Mouse (Mus musculus) layer of hippocampus, adult 18-20 months (tissue): ENCODE measurements around the gene Gal3st3. TPM values are rescaled to one million over a fixed set of nuclear protein-coding genes. Genes with fewer than 3 reads are reported as not detected.
"Not testable (repeated sequence)": the region's sequence is repeated elsewhere in the genome, so short reads cannot be mapped to it uniquely, and the experiment has no call there.

ENCODE experiments used
- DNase-seq, 2 experiments: peaks; one replicate each; pipeline ENCODE4 v3.0.0; 2022; ENCODE audit warnings: low spot score in 2 of 2
- total RNA-seq, 2 experiments: library from RNA; stranded (reverse); gene quantifications; 2 replicates each; pipeline ENCODE4 v1.2.3; 2021

Gene Gal3st3
- total RNA-seq, 2 experiments from 2014 or later, result 102 to 107 TPM

DNA sequence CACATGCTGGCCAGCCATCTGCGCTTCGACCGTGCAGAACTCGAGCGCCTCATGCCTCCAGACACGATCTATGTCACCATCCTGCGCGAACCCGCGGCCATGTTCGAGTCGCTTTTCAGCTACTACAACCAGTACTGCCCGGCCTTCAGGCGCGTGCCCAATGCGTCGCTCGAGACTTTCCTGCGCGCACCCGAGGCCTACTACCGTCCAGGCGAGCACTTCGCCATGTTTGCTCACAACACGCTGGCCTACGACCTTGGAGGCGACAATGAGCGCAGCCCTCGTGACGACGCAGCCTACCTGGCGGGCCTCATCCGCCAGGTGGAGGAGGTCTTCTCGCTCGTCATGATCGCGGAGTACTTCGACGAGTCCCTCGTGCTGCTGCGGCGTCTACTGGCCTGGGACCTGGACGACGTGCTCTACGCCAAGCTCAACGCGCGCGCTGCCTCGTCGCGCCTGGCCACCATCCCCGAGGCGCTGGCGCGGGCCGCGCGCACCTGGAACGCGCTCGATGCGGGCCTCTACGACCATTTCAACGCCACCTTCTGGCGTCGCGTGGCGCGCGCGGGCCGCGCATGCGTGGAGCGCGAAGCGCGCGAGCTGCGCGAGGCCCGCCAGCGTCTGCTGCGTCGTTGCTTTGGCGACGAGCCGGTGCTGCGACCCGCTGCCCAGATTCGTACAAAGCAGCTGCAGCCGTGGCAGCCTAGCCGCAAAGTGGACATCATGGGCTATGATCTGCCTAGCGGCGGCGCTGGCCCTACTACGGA lies 9.0 kb downstream of the Gal3st3 start:
- DNase-seq, result no peak

DNA sequence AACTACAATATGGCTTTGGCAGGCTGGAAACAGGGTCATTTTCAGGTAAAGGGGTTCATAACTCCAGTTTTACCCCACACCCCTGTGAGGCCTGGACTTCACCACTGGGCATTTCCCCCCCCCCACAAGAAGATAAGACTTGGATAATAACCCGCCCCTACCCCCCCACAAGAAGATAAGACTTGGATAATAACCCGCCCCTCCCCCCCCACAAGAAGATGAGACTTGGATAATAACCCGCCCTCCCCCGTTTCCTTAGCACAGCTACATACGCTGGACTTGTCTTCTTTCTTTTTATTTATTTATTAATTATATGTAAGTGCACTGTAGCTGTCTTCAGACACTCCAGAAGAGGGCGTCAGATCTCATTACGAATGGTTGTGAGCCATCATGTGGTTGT lies 10.9 kb downstream of the Gal3st3 start:
- no peak for DNase-seq

DNA sequence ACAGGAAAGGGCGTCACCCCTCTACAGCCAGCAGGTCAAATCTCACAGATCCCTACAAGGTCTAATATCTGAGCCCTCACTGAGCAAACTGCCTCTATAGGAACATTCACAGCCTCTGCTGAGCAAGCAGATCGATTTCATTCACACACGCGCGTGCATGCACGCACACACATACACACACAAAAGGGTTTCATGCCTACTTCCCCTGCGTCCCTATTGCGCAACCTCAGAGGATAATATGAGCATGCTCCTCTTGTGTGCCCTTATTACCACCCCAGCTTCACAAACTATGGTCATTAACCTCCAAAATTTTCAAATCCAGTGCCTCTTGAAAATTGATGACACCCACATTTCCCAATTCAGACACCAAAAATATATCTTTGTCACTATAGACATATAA lies 15.1 kb downstream of the Gal3st3 start:
- DNase-seq, result no peak

DNA sequence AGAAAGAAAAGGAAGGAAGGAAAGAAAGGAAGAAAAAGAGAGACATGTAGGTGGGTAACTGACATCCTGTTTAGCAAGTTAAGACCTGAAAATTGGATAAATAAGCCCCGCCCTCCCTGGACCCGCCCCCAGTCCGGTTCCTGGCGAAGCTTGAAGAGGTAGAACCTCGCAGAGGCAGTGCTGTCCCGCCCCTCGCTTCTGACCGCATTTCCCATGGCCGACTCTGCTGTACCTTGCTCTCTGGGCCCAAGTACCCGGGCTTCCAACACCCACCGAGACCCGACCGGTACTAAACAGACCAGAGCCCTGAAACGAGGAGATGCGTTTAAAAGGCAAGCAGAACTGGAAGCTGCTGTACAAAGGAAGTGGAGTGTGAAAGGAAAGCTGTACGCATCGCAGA lies 25.7 kb downstream of the Gal3st3 start:
- no peak for DNase-seq

DNA sequence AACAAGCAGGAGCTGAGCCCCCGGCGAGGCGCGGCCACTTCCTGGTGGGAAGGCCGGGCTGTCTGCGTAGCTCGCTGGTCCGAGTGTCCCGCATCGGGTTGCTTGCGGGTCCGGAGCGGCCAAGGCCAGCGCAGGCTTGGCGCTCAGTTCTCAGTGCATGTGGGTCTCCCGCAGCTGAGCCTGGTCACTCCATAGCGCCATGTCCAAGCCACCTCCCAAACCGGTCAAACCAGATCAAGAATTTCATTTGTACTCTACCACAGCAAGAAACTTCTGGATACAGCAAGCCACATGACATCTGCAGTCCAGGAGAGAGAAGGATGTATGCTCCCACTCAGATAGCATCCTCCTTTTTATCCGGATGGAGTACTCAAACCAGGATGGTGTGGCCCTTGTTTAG lies 29.8 kb downstream of the Gal3st3 start:
- no peak for DNase-seq

DNA sequence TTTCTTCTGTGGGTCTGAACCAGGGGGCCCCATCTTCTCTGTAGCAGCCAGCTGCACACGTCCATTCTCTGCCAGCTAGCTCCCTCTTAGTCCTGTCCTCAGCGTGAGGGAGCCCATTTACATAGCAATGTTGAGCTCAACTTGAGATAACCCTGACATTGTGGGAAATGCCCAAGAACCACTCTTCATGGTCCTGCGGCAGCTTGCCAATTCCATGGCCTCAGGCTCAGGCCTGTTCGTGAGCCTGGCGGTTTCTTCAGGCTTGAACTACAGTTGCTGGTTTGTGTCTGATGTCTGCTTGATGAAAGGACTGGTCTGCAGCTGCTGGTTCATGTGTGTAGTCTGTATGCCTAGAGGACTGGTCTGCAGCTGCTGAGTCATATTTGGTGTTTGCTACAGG lies 36.6 kb downstream of the Gal3st3 start:
- no peak for DNase-seq

DNA sequence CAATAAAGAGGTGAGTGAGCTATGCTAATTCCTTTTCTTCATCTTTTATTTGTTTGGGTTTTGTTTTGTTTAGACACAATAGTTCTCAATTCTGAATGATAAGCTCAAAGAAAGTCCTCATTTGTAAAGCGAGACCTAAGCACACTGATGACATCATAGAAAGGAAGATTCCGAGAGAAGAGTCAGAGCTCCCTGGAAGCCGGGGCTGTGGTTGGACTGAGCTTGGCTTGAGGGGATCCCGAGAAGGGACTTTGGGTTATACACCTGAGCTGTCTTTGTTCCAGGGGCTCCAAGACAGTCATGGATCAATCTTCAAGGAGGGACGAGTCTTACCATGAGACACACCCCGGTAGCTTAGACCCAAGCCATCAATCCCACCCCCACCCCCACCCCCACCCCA lies 37.3 kb downstream of the Gal3st3 start, which contains the start of gene Catsper1:
Gene Catsper1, plus strand, starts transcription at position 301 of the 400 bp plus-strand sequence.
- DNase-seq, result no peak

DNA sequence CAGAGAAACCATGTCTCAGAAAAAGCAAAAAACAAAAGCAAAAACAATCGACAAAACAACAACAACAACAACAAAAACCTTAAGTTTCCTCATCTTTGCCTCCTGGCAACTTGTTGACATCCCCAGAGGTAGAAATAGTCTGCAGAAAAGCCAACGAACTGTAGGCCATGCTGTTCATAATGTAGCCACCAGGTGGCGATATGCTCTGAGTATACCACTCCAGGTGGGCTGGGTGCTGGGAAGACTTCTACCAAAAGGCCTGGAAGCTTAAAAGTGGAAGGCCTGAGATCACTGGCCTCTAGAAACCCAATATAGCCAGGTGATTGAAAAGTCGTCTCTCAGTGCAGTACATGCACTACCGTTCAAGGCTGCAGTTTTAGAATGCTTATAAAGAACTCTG lies 39.8 kb downstream of the Gal3st3 start:
- peak; percentile 30 to 88 for DNase-seq

DNA sequence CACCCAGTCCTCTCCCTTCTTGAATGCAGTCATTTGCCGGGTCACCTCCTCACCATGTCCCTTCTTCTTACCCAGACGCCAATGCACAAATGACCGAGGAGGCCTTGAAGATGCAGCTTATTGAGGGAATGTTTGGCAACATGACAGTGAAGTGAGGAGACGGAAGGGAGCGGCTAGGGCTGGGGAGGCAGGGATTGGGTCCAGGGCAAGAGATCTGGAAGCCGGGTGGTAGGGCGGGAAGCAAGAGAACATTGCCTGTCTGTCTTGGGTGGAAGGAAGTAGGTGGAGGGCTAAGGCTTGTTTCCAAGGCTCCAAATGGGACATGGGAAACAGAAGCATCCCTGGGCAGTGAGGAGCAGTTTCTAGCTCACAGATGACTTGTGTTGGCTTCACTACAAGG lies 43.2 kb downstream of the Gal3st3 start:
- no peak for DNase-seq

DNA sequence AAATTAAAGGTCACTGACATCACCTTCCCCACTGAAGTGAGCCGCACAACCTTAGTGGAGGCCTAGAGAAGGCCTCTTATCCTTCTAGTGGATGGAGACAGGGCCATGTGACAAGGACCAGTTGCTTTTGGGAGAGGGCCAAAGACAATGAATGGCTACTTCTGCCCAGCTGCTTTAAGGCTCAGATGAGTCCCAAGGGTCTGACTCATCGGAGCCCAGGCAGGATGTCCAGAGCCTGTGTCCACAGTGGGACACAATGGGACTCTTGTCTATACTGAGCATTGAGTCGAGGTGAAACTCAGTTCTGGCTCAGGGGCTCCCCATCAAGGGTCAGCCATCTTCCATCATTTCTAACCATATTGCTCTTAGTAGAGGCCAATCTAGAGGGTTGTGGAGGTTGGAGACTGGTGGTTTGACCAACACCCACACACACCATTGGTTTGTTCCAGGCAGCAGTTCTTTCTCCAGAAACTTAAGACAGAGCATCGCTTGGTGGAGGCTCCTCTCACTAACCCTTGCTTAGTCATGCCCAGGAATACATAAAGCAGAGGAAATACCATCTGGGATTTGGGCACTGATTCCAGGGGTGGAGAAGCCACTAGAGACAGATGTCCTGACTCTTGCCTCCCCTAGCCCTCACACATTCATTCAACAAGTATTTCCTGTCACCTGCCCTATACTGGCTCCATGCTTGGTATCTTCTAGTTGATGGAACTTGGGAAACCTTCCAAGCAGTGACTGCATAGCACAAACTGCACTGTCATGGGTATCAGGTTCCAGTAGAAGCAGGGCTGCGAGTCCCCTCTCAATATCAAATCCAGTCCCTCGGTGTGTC lies 47.4 kb downstream of the Gal3st3 start:
- no peak for DNase-seq

DNA sequence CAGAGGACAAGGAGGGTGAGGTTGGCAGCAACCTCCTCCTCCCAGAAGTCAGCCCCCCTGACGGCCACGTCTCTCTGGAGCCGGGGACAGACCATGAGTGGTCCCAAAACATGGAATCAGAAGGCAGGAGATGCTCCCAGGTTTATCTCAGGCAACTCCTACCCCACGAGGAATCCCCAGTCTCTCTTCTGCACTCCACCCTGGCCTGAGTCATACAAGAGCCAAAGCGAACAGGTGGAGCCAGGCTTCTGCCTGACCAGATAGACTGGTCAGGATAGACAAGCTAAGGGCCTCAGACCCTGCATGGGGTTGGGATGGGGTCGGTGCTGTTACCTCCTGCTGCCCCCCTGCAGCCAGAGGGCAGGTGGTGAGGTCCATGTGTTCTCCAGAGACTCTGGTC lies 49.9 kb downstream of the Gal3st3 start:
- DNase-seq, result no peak

DNA sequence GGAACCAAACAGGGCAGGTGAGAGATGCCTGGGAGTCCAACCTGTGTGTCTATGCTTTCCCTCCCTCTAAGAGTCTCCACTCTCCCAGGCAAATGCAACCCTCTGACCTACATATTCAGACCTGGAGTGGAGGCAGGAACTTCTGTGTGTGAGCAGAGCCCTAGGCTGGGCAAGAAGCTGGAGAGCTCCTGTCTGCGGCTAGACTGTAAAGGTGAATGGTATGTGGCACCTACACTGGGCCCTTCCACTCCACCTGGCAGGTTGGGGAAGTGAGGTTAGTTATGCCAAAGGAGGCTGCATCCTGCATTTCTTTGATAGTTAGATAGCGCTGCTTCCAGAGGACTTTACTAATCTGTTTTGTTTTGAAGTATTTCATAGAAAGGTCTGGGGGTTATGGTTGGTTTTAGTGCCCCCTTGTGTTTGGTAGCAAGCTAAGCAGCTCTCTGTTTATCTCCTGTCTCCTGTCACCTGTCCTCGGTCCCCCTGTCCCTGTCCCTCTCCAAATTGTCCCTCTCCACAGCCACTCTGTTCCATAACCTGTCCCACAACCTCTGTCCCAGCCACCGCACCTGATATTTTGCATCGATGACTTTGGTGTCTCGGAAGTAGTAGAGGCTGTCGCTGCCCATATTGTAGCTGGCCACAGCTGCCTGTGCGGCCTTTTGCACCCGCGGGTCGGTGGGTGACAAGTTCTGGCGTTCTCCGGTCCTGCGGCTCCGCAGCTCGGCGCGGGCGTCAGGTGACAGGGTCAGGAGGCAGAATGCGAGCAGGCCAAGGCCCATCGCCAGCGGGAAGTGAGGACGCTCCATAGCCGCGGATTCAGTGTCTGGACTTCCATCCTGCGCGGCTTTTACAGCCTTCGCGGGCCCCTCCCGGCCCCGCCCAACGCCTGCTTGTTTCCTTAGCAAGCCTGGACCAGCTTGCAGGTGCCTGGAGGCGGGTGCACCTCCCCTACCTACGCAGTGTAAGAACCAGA lies 50.7 kb downstream of the Gal3st3 start:
- peak in 1 of 2 experiments; percentile 19 for DNase-seq

DNA sequence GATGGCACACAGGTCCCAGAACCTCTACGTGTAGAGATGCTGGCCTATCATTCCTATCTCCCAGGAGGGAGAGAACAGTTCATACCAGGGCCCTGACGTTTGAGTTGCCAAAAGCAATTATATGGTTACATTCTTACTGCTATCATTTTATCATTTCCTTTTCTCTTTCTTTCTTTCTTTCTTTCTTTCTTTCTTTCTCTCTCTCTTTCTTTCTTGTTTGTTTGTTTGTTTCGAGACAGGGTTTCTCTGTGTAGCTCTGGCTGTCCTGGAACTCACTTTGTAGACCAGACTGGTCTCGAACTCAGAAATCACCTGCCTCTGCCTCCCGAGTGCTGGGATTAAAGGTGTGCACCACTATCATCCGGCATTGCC lies 51.4 kb downstream of the Gal3st3 start, which contains the start of gene Cst6:
Gene Cst6, minus strand, starts transcription at position 73 of the 372 bp plus-strand sequence.
- DNase-seq, result not testable (repeated sequence)

DNA sequence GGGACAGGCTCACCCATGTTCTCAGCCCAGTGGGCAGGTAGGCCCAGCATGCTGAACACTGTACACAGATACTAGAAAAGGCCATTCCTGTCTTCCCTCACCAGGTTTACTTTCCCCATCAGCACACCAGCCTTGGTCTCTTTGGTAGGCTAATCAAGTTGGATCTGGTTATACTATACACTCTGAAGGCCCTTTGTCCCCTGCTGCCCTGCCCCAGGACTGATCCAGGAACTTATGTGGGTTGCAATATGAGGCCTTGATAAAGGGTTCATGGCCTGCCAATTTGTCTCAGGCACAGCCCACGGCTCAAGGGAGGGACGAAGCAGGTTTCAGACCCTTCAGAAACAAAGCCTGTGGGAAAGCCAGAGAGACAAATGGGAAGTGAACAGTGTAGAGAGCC lies 55.5 kb downstream of the Gal3st3 start:
- DNase-seq, result no peak

DNA sequence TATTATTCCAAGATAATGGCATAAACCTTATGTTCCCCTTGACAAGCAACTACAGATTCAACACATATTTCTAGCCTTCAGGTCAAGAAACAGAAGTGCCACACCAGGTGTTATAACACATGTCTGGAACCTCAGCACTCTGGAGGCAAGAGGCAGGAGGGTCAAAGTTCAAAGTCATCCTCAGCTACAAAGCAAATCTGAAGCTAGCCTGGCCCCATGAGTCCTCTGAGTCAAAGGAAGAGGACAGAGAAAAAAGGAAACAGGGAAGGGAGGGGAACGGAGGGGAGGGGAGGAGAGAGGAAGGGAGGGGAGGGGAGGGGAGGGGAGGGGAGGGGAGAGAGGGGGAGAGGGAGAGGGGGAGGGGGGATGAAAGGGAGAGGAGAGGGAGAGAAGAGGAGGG lies 57.9 kb downstream of the Gal3st3 start:
- DNase-seq, result no peak

Other genes starting within 250 kb of the Gal3st3 start
- gene Rin1, start 247.8 kb upstream of the Gal3st3 start, total RNA-seq, result 100 to 1,000 TPM; 106 to 107 TPM
- gene Cd248, start 230.3 kb upstream of the Gal3st3 start, total RNA-seq, result 1 to 10 TPM; 1.7 to 1.8 TPM
- 100 to 1,000 TPM; 124 to 128 TPM for gene Tmem151a, start 212.8 kb upstream of the Gal3st3 start, total RNA-seq
- gene Yif1a, start 209.8 kb upstream of the Gal3st3 start, total RNA-seq, result 10 to 100 TPM; 21.6 to 24.0 TPM
- 100 to 1,000 TPM; 595 to 617 TPM for gene Cnih2, start 199.8 kb upstream of the Gal3st3 start, total RNA-seq
- 100 to 1,000 TPM; 160 to 170 TPM for gene Rab1b, start 191.3 kb upstream of the Gal3st3 start, total RNA-seq
- gene Klc2, start 179.8 kb upstream of the Gal3st3 start, total RNA-seq, result 100 to 1,000 TPM; 230 to 231 TPM
- gene Pacs1, start 25.2 kb upstream of the Gal3st3 start, total RNA-seq, result 10 to 100 TPM; 52.1 to 52.5 TPM
- gene Sf3b2, start 2.9 kb upstream of the Gal3st3 start, total RNA-seq, result 100 to 1,000 TPM; 215 to 219 TPM
- gene Catsper1, start 37.4 kb downstream of the Gal3st3 start, total RNA-seq, result not detected
- 10 to 100 TPM in 1 of 2 experiments, 1 to 10 TPM in 1; 8.6 to 10.4 TPM for gene Cst6, start 51.2 kb downstream of the Gal3st3 start, total RNA-seq
- 10 to 100 TPM; 20.2 to 22.0 TPM for gene Eif1ad, start 68.4 kb downstream of the Gal3st3 start, total RNA-seq
- 10 to 100 TPM; 80.7 to 87.6 TPM for gene Banf1, start 68.8 kb downstream of the Gal3st3 start, total RNA-seq
- gene Sart1, start 90.4 kb downstream of the Gal3st3 start, total RNA-seq, result 100 to 1,000 TPM in 1 of 2 experiments, 10 to 100 TPM in 1; 96.9 to 117 TPM
- gene Tsga10ip, start 104.2 kb downstream of the Gal3st3 start, total RNA-seq, result under 1 TPM; 0.30 TPM
- gene Drap1, start 126.6 kb downstream of the Gal3st3 start, total RNA-seq, result 100 to 1,000 TPM; 347 to 383 TPM
- 10 to 100 TPM; 74.7 to 75.3 TPM for gene AI837181, start 126.8 kb downstream of the Gal3st3 start, total RNA-seq
- not detected for gene Fosl1, start 149.2 kb downstream of the Gal3st3 start, total RNA-seq
- gene Ccdc85b, start 159.6 kb downstream of the Gal3st3 start, total RNA-seq, result 10 to 100 TPM; 36.5 to 37.0 TPM
- 10 to 100 TPM; 95.7 to 97.4 TPM for gene Fibp, start 162.3 kb downstream of the Gal3st3 start, total RNA-seq
- not detected for gene Ctsw, start 170.2 kb downstream of the Gal3st3 start, total RNA-seq
- gene Efemp2, start 175.6 kb downstream of the Gal3st3 start, total RNA-seq, result 10 to 100 TPM; 11.6 to 13.1 TPM
- gene Mus81, start 190.1 kb downstream of the Gal3st3 start, total RNA-seq, result 10 to 100 TPM; 28.3 to 28.4 TPM
- 1,000 to 10,000 TPM; 1,259 to 1,272 TPM for gene Cfl1, start 192.1 kb downstream of the Gal3st3 start, total RNA-seq
- 1 to 10 TPM; 4.3 to 6.4 TPM for gene 1700020D05Rik, start 205.5 kb downstream of the Gal3st3 start, total RNA-seq
- gene Snx32, start 212.2 kb downstream of the Gal3st3 start, total RNA-seq, result 10 to 100 TPM; 79.9 to 85.2 TPM